In the genomic region with DNA sequence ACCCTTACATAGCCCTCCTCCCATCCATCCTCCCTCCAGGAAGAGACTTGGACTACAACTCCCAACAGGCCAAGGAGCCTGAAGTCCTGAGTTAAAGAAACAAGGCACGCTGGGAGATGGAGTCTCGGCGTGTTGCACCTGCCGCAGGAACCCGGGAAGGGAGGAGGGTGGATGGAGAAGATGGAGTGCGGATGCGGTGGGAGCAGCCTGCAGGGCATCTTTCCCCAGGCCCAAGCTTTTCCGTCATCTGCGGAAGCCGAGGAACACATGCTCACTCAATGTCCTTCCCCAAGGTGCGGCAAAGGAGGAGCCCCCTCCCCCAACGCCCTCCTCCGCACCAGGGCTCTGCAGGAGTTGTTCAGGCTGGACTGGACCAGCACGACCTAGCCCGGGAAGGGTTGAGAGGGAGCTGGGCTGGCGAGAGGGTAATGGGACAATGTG, we compare ENCODE assay signal across 9 mouse cellular contexts. TPM values are rescaled to one million over a fixed set of nuclear protein-coding genes. Genes with fewer than 3 reads are reported as not detected.
A peak's percentile ranks its signal among the peaks of the same experiment; 100 is the strongest.
DNase-seq lines count a peak whose midpoint lies in the region; ATAC-seq and TF ChIP-seq lines count a peak whose summit lies in the region.
"Had no signal": no experiment of that assay in that cellular context is flagged by ENCODE, and none has a peak within 500 bp of the region (broad histone marks: within the 10 kb centered on the region; RNA-seq: fewer than 3 reads in every experiment).

No protein-coding gene starts in this region.

- H3K36me3 ChIP-seq in forebrain, embryonic 10.5 days (replicated peaks), result peaks cover 17% of the 10 kb centered on the region
- H3K36me3 ChIP-seq in intestine, postnatal 0 days (ENCODE audit: control insufficient read depth, insufficient read depth), result no peaks in the 10 kb centered on the region

- intact Hi-C loops in gastrocnemius, adult 2 months (cut with DNase I), result no loop called here
- intact Hi-C loops in left cerebral cortex, postnatal 36 days (cut with DNase I), result no loop called here

- peaks cover 60% of the 10 kb centered on the region for H3K27me3 ChIP-seq in forebrain, embryonic 10.5 days (ENCODE audit: poor library complexity, severe bottlenecking)
- peaks cover 64% of the 10 kb centered on the region for H3K27me3 ChIP-seq in intestine, postnatal 0 days (replicated peaks; ENCODE audit: control insufficient read depth, insufficient read depth, low read length)

- H3K4me2 ChIP-seq in intestine, postnatal 0 days (replicated peaks; ENCODE audit: low read depth), result peak overlapping the region; percentile 57

- no peaks in the 10 kb centered on the region for H3K9me3 ChIP-seq in forebrain, embryonic 10.5 days
- H3K9me3 ChIP-seq in intestine, postnatal 0 days (ENCODE audit: control insufficient read depth), result no peaks in the 10 kb centered on the region

- no peak overlapping the region for H3K9ac ChIP-seq in intestine, postnatal 0 days (ENCODE audit: low read depth, low read length)

- peaks cover 44% of the 10 kb centered on the region for H3K4me1 ChIP-seq in forebrain, embryonic 10.5 days
- no peaks in the 10 kb centered on the region for H3K4me1 ChIP-seq in intestine, postnatal 0 days (replicated peaks; ENCODE audit: control insufficient read depth, insufficient read depth, low read length)

- no peak overlapping the region for H3K27ac ChIP-seq in gastrocnemius, adult 2 months
- H3K27ac ChIP-seq in forebrain, embryonic 10.5 days, result peak overlapping the region; percentile 80
- H3K27ac ChIP-seq in intestine, postnatal 0 days (ENCODE audit: low read depth, low read length), result no peak overlapping the region

- ATAC-seq in intestine, postnatal 0 days, result peak; percentile 59
- ATAC-seq in erythroid progenitor cell, adult 5-6 weeks (replicated peaks; ENCODE audit: low FRiP score, poor library complexity, severe bottlenecking), result no peak

- DNase-seq in gastrocnemius, adult 2 months, result no peak
- DNase-seq in gastrocnemius, postnatal 4 days (ENCODE audit: low spot score in 2 of 2), result no peak
- peak; percentile 39 to 42 for DNase-seq in adrenal gland, postnatal 36 days
- DNase-seq in forebrain, embryonic 10.5 days (ENCODE audit: extremely low spot score, low spot score), result peak; percentile 59
- DNase-seq in left cerebral cortex, postnatal 36 days (ENCODE audit: low spot score in 2 of 2), result peak; percentile 66 to 72
- DNase-seq in naive thymus-derived CD4-positive, alpha-beta T cell, adult 2 months (ENCODE audit: low read depth), result peak; percentile 19

- 1% methylated on average over 16 of the region's 16 CpGs for WGBS in forebrain, embryonic 10.5 days
- 1% methylated on average over 14 of the region's 16 CpGs for WGBS in intestine, postnatal 0 days

- peak overlapping the region; percentile 65 for H3K4me3 ChIP-seq in gastrocnemius, adult 2 months
- H3K4me3 ChIP-seq in forebrain, embryonic 10.5 days, result peak overlapping the region; percentile 59
- H3K4me3 ChIP-seq in intestine, postnatal 0 days (ENCODE audit: low read depth, low read length), result peak overlapping the region; percentile 32
- H3K4me3 ChIP-seq: myocyte had no signal

- no peak for TF ChIP-seq CTCF in gastrocnemius, adult 2 months (IDR thresholded peaks at IDR 0.05)
- TF ChIP-seq CTCF in intestine, postnatal 0 days (IDR thresholded peaks at IDR 0.05; ENCODE audit: low read depth), result no peak

RNA-seq across cellular contexts. Expression of gene Ttbk1, which starts 3.9 kb away (rescaled TPM):
- under 1 TPM; 0.08 to 0.22 TPM for total RNA-seq in gastrocnemius, adult 2 months (2021)
- 1 to 10 TPM in 1 of 2 experiments, under 1 TPM in 1; 0.60 to 1.2 TPM for total RNA-seq in gastrocnemius, postnatal 4 days (2021)
- total RNA-seq in adrenal gland, postnatal 36 days (2021), result 1 to 10 TPM in 1 of 2 experiments, under 1 TPM in 1; 0.63 to 1.1 TPM
- 0.71 and 1.1 TPM in 2 replicates for polyA plus RNA-seq in forebrain, embryonic 10.5 days (2016; fragmentation: Nextera tagmentation; extraction: Ambion mirVana)
- 0.09 and 0.16 TPM in 2 replicates for polyA plus RNA-seq in intestine, postnatal 0 days (2015; fragmentation: Nextera tagmentation; extraction: Ambion mirVana)
- total RNA-seq in left cerebral cortex, postnatal 36 days (2021), result 100 to 1,000 TPM; 126 to 139 TPM
- not detected in 2 replicates for total RNA-seq in erythroid progenitor cell, adult 5-6 weeks (2015; ENCODE audit: low replicate concordance)
- not detected in 2 replicates for total RNA-seq in erythroid progenitor cell, adult 5-6 weeks (2017; ENCODE audit: low replicate concordance)
- polyA plus RNA-seq: myocyte had no signal

RNA-seq across cellular contexts. Expression of gene Dnph1, which starts 12.9 kb away (rescaled TPM):
- 1 to 10 TPM; 5.2 to 5.7 TPM for total RNA-seq in gastrocnemius, adult 2 months (2021)
- total RNA-seq in gastrocnemius, postnatal 4 days (2021), result 1 to 10 TPM; 3.6 to 5.2 TPM
- total RNA-seq in adrenal gland, postnatal 36 days (2021), result 1 to 10 TPM; 4.2 to 6.9 TPM
- polyA plus RNA-seq in forebrain, embryonic 10.5 days (2016; fragmentation: Nextera tagmentation; extraction: Ambion mirVana), result 107 TPM in 2 replicates
- 10.9 and 11.1 TPM in 2 replicates for polyA plus RNA-seq in intestine, postnatal 0 days (2015; fragmentation: Nextera tagmentation; extraction: Ambion mirVana)
- 1 to 10 TPM; 3.5 to 5.4 TPM for total RNA-seq in left cerebral cortex, postnatal 36 days (2021)
- total RNA-seq in erythroid progenitor cell, adult 5-6 weeks (2015; ENCODE audit: low replicate concordance), result 3.8 and 5.0 TPM in 2 replicates
- 0.64 and 1.9 TPM in 2 replicates for total RNA-seq in erythroid progenitor cell, adult 5-6 weeks (2017; ENCODE audit: low replicate concordance)

RNA-seq across cellular contexts. Expression of gene Slc22a7, which starts 45.3 kb away (rescaled TPM):
- not detected for total RNA-seq in gastrocnemius, adult 2 months (2021)
- under 1 TPM in 1 of 2 experiments, not detected in 1; 0.21 TPM for total RNA-seq in gastrocnemius, postnatal 4 days (2021)
- not detected for total RNA-seq in adrenal gland, postnatal 36 days (2021)
- polyA plus RNA-seq in forebrain, embryonic 10.5 days (2016; fragmentation: Nextera tagmentation; extraction: Ambion mirVana), result not detected in 2 replicates
- polyA plus RNA-seq in intestine, postnatal 0 days (2015; fragmentation: Nextera tagmentation; extraction: Ambion mirVana), result not detected in 2 replicates
- total RNA-seq in left cerebral cortex, postnatal 36 days (2021), result under 1 TPM in 1 of 2 experiments, not detected in 1; 0.20 TPM
- total RNA-seq in erythroid progenitor cell, adult 5-6 weeks (2015; ENCODE audit: low replicate concordance), result not detected in 2 replicates
- not detected in 2 replicates for total RNA-seq in erythroid progenitor cell, adult 5-6 weeks (2017; ENCODE audit: low replicate concordance)
- polyA plus RNA-seq: myocyte had no signal

RNA-seq across cellular contexts. Expression of gene Crip3, which starts 54.9 kb away (rescaled TPM):
- under 1 TPM; 0.33 to 0.66 TPM for total RNA-seq in gastrocnemius, adult 2 months (2021)
- total RNA-seq in gastrocnemius, postnatal 4 days (2021), result 1 to 10 TPM; 3.7 to 4.8 TPM
- 1 to 10 TPM in 1 of 2 experiments, under 1 TPM in 1; 0.43 to 1.1 TPM for total RNA-seq in adrenal gland, postnatal 36 days (2021)
- 0.76 TPM in 1 of 2 replicates, not detected in the other for polyA plus RNA-seq in forebrain, embryonic 10.5 days (2016; fragmentation: Nextera tagmentation; extraction: Ambion mirVana)
- polyA plus RNA-seq in intestine, postnatal 0 days (2015; fragmentation: Nextera tagmentation; extraction: Ambion mirVana), result 0.12 TPM in 1 of 2 replicates, not detected in the other
- 1 to 10 TPM; 1.7 to 6.5 TPM for total RNA-seq in left cerebral cortex, postnatal 36 days (2021)
- total RNA-seq in erythroid progenitor cell, adult 5-6 weeks (2015; ENCODE audit: low replicate concordance), result not detected in 2 replicates
- not detected in 2 replicates for total RNA-seq in erythroid progenitor cell, adult 5-6 weeks (2017; ENCODE audit: low replicate concordance)
- polyA plus RNA-seq: myocyte had no signal

Comparison
In these comparisons a context has a peak if more than half of its experiments do, and no peak if none do; other contexts are left out.
1. DNase-seq: peak in adrenal gland, postnatal 36 days (2 of 2), forebrain, embryonic 10.5 days (single experiment), left cerebral cortex, postnatal 36 days (2 of 2) and naive thymus-derived CD4-positive, alpha-beta T cell, adult 2 months (single experiment); none in gastrocnemius, adult 2 months (single experiment) and gastrocnemius, postnatal 4 days (0 of 2).
2. RNA of gene Ttbk1, which starts 3.9 kb away (total RNA-seq): 126 to 139 TPM in left cerebral cortex, postnatal 36 days; 0.60 to 1.2 TPM in gastrocnemius, postnatal 4 days, 0.63 to 1.1 TPM in adrenal gland, postnatal 36 days, 0.08 to 0.22 TPM in gastrocnemius, adult 2 months and not detected in erythroid progenitor cell, adult 5-6 weeks; every median in the first group is over 10 times any median in the second.
3. Peak in every context shown above with its lines, with median percentiles within 50 percentile points of each other: H3K4me3 ChIP-seq.